Comparison of ENCODE assay signal across 25 mouse cellular contexts in genomic region chr10:62854581-62854980, GRCm38 (mm10). TPM values are rescaled to one million over a fixed set of nuclear protein-coding genes. Genes with fewer than 3 reads are reported as not detected.
DNase-seq lines count a peak whose midpoint lies in the region; ATAC-seq and TF ChIP-seq lines count a peak whose summit lies in the region.
"Had no signal": no experiment of that assay in that cellular context is flagged by ENCODE, and none has a peak within 500 bp of the region (broad histone marks: within the 10 kb centered on the region; RNA-seq: fewer than 3 reads in every experiment).

No protein-coding gene starts in this region.

- intact Hi-C loops in heart, postnatal 25 days (cut with DNase I): no loop called here

- H3K9ac ChIP-seq in heart, embryonic 13.5 days: 0 out of 2 replicates have a peak overlapping the region, but pooled peaks have one; percentile 20
- no peak overlapping the region for H3K9ac ChIP-seq in lung, postnatal 0 days (replicated peaks; ENCODE audit: low read depth)
- H3K9ac ChIP-seq: limb, embryonic 12.5 days; liver, postnatal 0 days; midbrain, embryonic 15.5 days; neural tube, embryonic 12.5 days had no signal

- no peak for TF ChIP-seq CTCF in lung, postnatal 0 days (IDR thresholded peaks at IDR 0.05)
- TF ChIP-seq CTCF in lung, adult 2 months (IDR thresholded peaks at IDR 0.05; ENCODE audit: insufficient read depth, low read length): no peak

- no peak overlapping the region for H3K4me3 ChIP-seq in heart, embryonic 13.5 days
- H3K4me3 ChIP-seq in lung, postnatal 0 days (ENCODE audit: low read depth, low read length): no peak overlapping the region
- H3K4me3 ChIP-seq in lung, adult 2 months (replicated peaks; ENCODE audit: extremely low read depth, low read depth, low read length): no peak overlapping the region
- H3K4me3 ChIP-seq: forebrain, embryonic 10.5 days; hindbrain, embryonic 10.5 days; limb, embryonic 12.5 days; megakaryocyte, embryonic 14.5 days; midbrain, embryonic 15.5 days; neural tube, embryonic 12.5 days had no signal

- TF ChIP-seq EP300 in lung, postnatal 0 days (IDR thresholded peaks at IDR 0.05): no peak

- no peak for TF ChIP-seq POLR2A in lung, adult 2 months (IDR thresholded peaks at IDR 0.05; ENCODE audit: borderline replicate concordance, extremely low read depth, low read depth, low read length)

- peak overlapping the region; percentile 93 for H3K27ac ChIP-seq in heart, embryonic 13.5 days (replicated peaks)
- no peak overlapping the region for H3K27ac ChIP-seq in lung, postnatal 0 days (ENCODE audit: low read length)
- H3K27ac ChIP-seq: forebrain, embryonic 10.5 days; hindbrain, embryonic 10.5 days; limb, embryonic 12.5 days; midbrain, embryonic 15.5 days; neural tube, embryonic 12.5 days had no signal

- no peaks in the 10 kb centered on the region for H3K27me3 ChIP-seq in heart, embryonic 13.5 days (replicated peaks)
- H3K27me3 ChIP-seq in lung, postnatal 0 days (replicated peaks; ENCODE audit: insufficient read depth, low read length): no peaks in the 10 kb centered on the region
- H3K27me3 ChIP-seq: limb, embryonic 12.5 days; megakaryocyte, embryonic 14.5 days; midbrain, embryonic 15.5 days; neural tube, embryonic 12.5 days had no signal

- H3K4me2 ChIP-seq in heart, embryonic 13.5 days: peak overlapping the region; percentile 44
- H3K4me2 ChIP-seq in lung, postnatal 0 days (replicated peaks; ENCODE audit: low read depth, low read length): no peak overlapping the region
- H3K4me2 ChIP-seq: limb, embryonic 12.5 days; liver, embryonic 11.5 days; midbrain, embryonic 15.5 days; neural tube, embryonic 12.5 days had no signal

- H3K9me3 ChIP-seq in heart, embryonic 13.5 days: no peaks in the 10 kb centered on the region
- no peaks in the 10 kb centered on the region for H3K9me3 ChIP-seq in lung, postnatal 0 days (ENCODE audit: low read length)
- H3K9me3 ChIP-seq: forebrain, embryonic 10.5 days; hindbrain, embryonic 10.5 days; limb, embryonic 12.5 days; megakaryocyte, embryonic 14.5 days; midbrain, embryonic 15.5 days; neural tube, embryonic 12.5 days had no signal

- DNase-seq in heart, postnatal 25 days (ENCODE audit: low spot score): no peak
- DNase-seq in kidney, adult 9 months: peak; percentile 32
- DNase-seq in kidney, postnatal 10 days: no peak
- no peak for DNase-seq in lung, postnatal 0 days (ENCODE audit: low spot score)
- DNase-seq in lung, adult 2 months: no peak
- DNase-seq in gastrocnemius, postnatal 10 days: no peak
- DNase-seq: adrenal gland, adult 8-10 months; cerebellum, adult 11-12 months; cerebellum, postnatal 14 days; gastrocnemius, postnatal 25 days; layer of hippocampus, postnatal 36 days; liver, postnatal 0 days; right cerebral cortex, postnatal 14 days; spleen, adult 18-20 months had no signal

- H3K36me3 ChIP-seq in heart, embryonic 13.5 days: 0 out of 2 replicates have a peak, but pooled peaks cover 2% of the 10 kb centered on the region
- no peaks in the 10 kb centered on the region for H3K36me3 ChIP-seq in lung, postnatal 0 days (ENCODE audit: insufficient read depth, low read length)
- H3K36me3 ChIP-seq: hindbrain, embryonic 10.5 days; midbrain, embryonic 15.5 days had no signal

- ATAC-seq in heart, embryonic 13.5 days (ENCODE audit: extremely low read depth, insufficient number of reproducible peaks, low FRiP score, low TSS enrichment): no peak
- ATAC-seq in lung, postnatal 0 days: peak; percentile 12; the same call in 1 of the 2 replicates
- ATAC-seq: activated CD4-positive, CD25-positive, alpha-beta regulatory T cell, adult 4 months; forebrain, embryonic 16.5 days; hindbrain, embryonic 16.5 days; liver, postnatal 0 days; midbrain, embryonic 15.5 days had no signal

- peaks cover 38% of the 10 kb centered on the region for H3K4me1 ChIP-seq in heart, embryonic 13.5 days
- no peaks in the 10 kb centered on the region for H3K4me1 ChIP-seq in lung, postnatal 0 days (ENCODE audit: insufficient read depth, low read depth, low read length)
- no peaks in the 10 kb centered on the region for H3K4me1 ChIP-seq in lung, adult 2 months (ENCODE audit: control insufficient read depth, insufficient read depth, low read length)
- H3K4me1 ChIP-seq: neural tube, embryonic 12.5 days had no signal

- 40% methylated on average over 4 of the region's 4 CpGs for WGBS in heart, embryonic 13.5 days
- WGBS in lung, postnatal 0 days: 51% methylated on average over 4 of the region's 4 CpGs
- WGBS in lung, adult 2 months: 62% methylated on average over 4 of the region's 4 CpGs

RNA-seq across cellular contexts. Expression of gene Tet1, which starts 54.2 kb away (rescaled TPM):
- 21.8 and 24.0 TPM in 2 replicates for polyA plus RNA-seq in heart, embryonic 13.5 days (2015; fragmentation: Nextera tagmentation; extraction: Ambion mirVana)
- total RNA-seq in heart, postnatal 25 days (2021): 10 to 100 TPM; 11.0 to 12.7 TPM
- polyA plus RNA-seq in lung, postnatal 0 days (2015; fragmentation: Nextera tagmentation; extraction: Ambion mirVana): 5.2 and 7.0 TPM in 2 replicates
- 2.4 and 3.2 TPM in 2 replicates for polyA plus RNA-seq in lung, adult 2 months (2012; rRNA removed)
- total RNA-seq in gastrocnemius, postnatal 10 days (2021): 10 to 100 TPM; 15.3 to 26.2 TPM
